8 mouse cellular contexts compared by ENCODE assay signal in the genomic region with DNA sequence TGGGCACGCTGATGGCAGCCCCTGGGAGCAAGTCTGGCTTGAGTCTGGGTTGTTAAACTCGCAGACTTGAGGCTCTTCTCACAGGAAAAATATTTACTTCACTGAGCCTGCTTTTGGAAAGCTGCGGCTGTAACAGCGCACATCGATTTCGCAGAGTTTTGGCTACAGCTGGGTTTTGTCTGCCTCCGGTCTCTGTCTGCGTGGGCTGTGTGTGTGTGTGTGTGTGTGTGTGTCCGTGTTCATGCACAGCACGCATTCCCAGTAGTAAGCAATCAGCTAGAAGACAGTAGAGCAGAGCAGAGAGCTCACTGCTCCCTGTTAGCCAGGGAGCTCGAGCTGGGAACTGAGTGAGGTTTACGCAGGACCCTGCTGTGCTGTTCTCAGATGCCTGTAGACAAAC. TPM values are rescaled to one million over a fixed set of nuclear protein-coding genes. Genes with fewer than 3 reads are reported as not detected.
DNase-seq lines count a peak whose midpoint lies in the region; ATAC-seq lines count a peak whose summit lies in the region.

No protein-coding gene starts in this region.

- no peaks in the 10 kb centered on the region for H3K27me3 ChIP-seq in midbrain, embryonic 14.5 days (ENCODE audit: control insufficient read depth, insufficient read depth, low read length)
- H3K27me3 ChIP-seq in midbrain, embryonic 10.5 days (ENCODE audit: low read depth, poor library complexity, severe bottlenecking), result no peaks in the 10 kb centered on the region

- H3K9ac ChIP-seq in midbrain, embryonic 14.5 days (replicated peaks; ENCODE audit: low read length), result no peak overlapping the region

- peak; percentile 61 to 74 for DNase-seq in left cerebral cortex, adult 18-20 months (ENCODE audit: low spot score in 2 of 2)
- no peak for DNase-seq in left cerebral cortex, postnatal 4 days
- DNase-seq in heart, postnatal 14 days, result peak; percentile 66
- DNase-seq in layer of hippocampus, postnatal 25 days (ENCODE audit: extremely low spot score in 1 of 2, low spot score in 1 of 2), result peak; percentile 36 to 45
- peak; percentile 60 for DNase-seq in right cerebral cortex, postnatal 25 days
- no peak for DNase-seq in midbrain, embryonic 14.5 days
- no peak for DNase-seq in midbrain, embryonic 10.5 days (ENCODE audit: low spot score)
- DNase-seq in adrenal gland, postnatal 10 days, result no peak

- 64% methylated on average over 12 of the region's 12 CpGs for WGBS in midbrain, embryonic 14.5 days
- WGBS in midbrain, embryonic 10.5 days, result 73% methylated on average over 12 of the region's 12 CpGs

- H3K4me1 ChIP-seq in midbrain, embryonic 14.5 days (ENCODE audit: control insufficient read depth, insufficient read depth, low read length), result no peaks in the 10 kb centered on the region
- H3K4me1 ChIP-seq in midbrain, embryonic 10.5 days, result peaks cover 6% of the 10 kb centered on the region; the same call in 1 of the 2 replicates

- H3K27ac ChIP-seq in midbrain, embryonic 14.5 days (replicated peaks; ENCODE audit: low read depth, low read length), result no peak overlapping the region
- no peak overlapping the region for H3K27ac ChIP-seq in midbrain, embryonic 10.5 days (replicated peaks)

- no peak for ATAC-seq in midbrain, embryonic 14.5 days (ENCODE audit: low FRiP score, low TSS enrichment)

- no peaks in the 10 kb centered on the region for H3K9me3 ChIP-seq in midbrain, embryonic 14.5 days (ENCODE audit: control insufficient read depth, low read length)
- H3K9me3 ChIP-seq in midbrain, embryonic 10.5 days (replicated peaks), result peaks cover 13% of the 10 kb centered on the region; the same call in 1 of the 2 replicates

- intact Hi-C loops in left cerebral cortex, postnatal 4 days (cut with DNase I), result no loop called here
- intact Hi-C loops in heart, postnatal 14 days (cut with DNase I), result no loop called here

- no peak overlapping the region for H3K4me3 ChIP-seq in midbrain, embryonic 14.5 days (replicated peaks; ENCODE audit: low read depth, low read length)
- H3K4me3 ChIP-seq in midbrain, embryonic 10.5 days, result no peak overlapping the region

- H3K4me2 ChIP-seq in midbrain, embryonic 14.5 days (ENCODE audit: low read length), result no peak overlapping the region

- no peaks in the 10 kb centered on the region for H3K36me3 ChIP-seq in midbrain, embryonic 14.5 days (ENCODE audit: control insufficient read depth, insufficient read depth, low read length)
- no peaks in the 10 kb centered on the region for H3K36me3 ChIP-seq in midbrain, embryonic 10.5 days

RNA-seq across cellular contexts. Expression of a gene that starts 14.8 kb away (rescaled TPM):
- total RNA-seq in left cerebral cortex, adult 18-20 months (2021), result under 1 TPM; 0.33 to 0.59 TPM
- total RNA-seq in left cerebral cortex, postnatal 4 days (2021), result under 1 TPM; 0.52 to 0.64 TPM
- total RNA-seq in heart, postnatal 14 days (2021), result 1 to 10 TPM in 1 of 2 experiments, under 1 TPM in 1; 0.93 to 1.1 TPM
- total RNA-seq in layer of hippocampus, postnatal 25 days (2021), result under 1 TPM in 1 of 2 experiments, not detected in 1; 0.42 TPM
- 0.22 TPM in 1 of 2 replicates, not detected in the other for polyA plus RNA-seq in midbrain, embryonic 14.5 days (2014; fragmentation: Nextera tagmentation; extraction: Ambion mirVana)
- 0.86 and 0.97 TPM in 2 replicates for polyA plus RNA-seq in midbrain, embryonic 10.5 days (2016; fragmentation: Nextera tagmentation; extraction: Ambion mirVana)
- 1 to 10 TPM; 3.2 to 4.6 TPM for total RNA-seq in adrenal gland, postnatal 10 days (2021)

RNA-seq across cellular contexts. Expression of a gene that starts 55.6 kb away (rescaled TPM):
- 1 to 10 TPM; 5.5 to 5.7 TPM for total RNA-seq in left cerebral cortex, adult 18-20 months (2021)
- 1 to 10 TPM; 4.3 to 4.9 TPM for total RNA-seq in left cerebral cortex, postnatal 4 days (2021)
- total RNA-seq in heart, postnatal 14 days (2021), result 1 to 10 TPM; 2.9 to 3.6 TPM
- total RNA-seq in layer of hippocampus, postnatal 25 days (2021), result 1 to 10 TPM; 4.2 TPM
- polyA plus RNA-seq in midbrain, embryonic 14.5 days (2014; fragmentation: Nextera tagmentation; extraction: Ambion mirVana), result 8.2 and 9.2 TPM in 2 replicates
- polyA plus RNA-seq in midbrain, embryonic 10.5 days (2016; fragmentation: Nextera tagmentation; extraction: Ambion mirVana), result 6.9 and 7.5 TPM in 2 replicates
- 1 to 10 TPM; 2.1 to 2.3 TPM for total RNA-seq in adrenal gland, postnatal 10 days (2021)

Comparison
In these comparisons a context has a peak if more than half of its experiments do, and no peak if none do; other contexts are left out.
1. DNase-seq: peak in left cerebral cortex, adult 18-20 months (2 of 2), heart, postnatal 14 days (2 of 2), layer of hippocampus, postnatal 25 days (2 of 2) and right cerebral cortex, postnatal 25 days (single experiment); none in left cerebral cortex, postnatal 4 days (single experiment), midbrain, embryonic 14.5 days (single experiment), midbrain, embryonic 10.5 days (single experiment) and adrenal gland, postnatal 10 days (single experiment).